Mouse (Mus musculus) bone marrow macrophage, adult 2 months (primary cell): Measurements from ENCODE around the gene Sprr2a3.
"Not testable (repeated sequence)": the region's sequence is repeated elsewhere in the genome, so short reads cannot be mapped to it uniquely, and the experiment has no call there.

Source experiments
- CTCF ChIP-seq: IDR thresholded peaks from 2 replicates; pipeline ENCODE4 v1.5.1; 2012; ENCODE audit warnings: low read depth, mild to moderate bottlenecking, low read length, moderate library complexity
- POLR2A ChIP-seq: IDR thresholded peaks from 2 replicates; pipeline ENCODE4 v1.6.1; 2012; ENCODE audit warnings: mild to moderate bottlenecking, low read depth, low read length, borderline replicate concordance

- TF ChIP-seq CTCF, POLR2A: not testable (repeated sequence)
Observed at GRCm38 (mm10) chr3:92248494-92248893, 36.7 kb upstream of the Sprr2a3 start.
